Mouse (Mus musculus): ENCODE data around the gene Cetn2.

Gene Cetn2

GRCm38 (mm10) chrX:72917884-72918681 is at the start of gene Cetn2, which contains the start of gene Nsdhl:
Cetn2 (minus strand) TSS chrX:72918411.
Nsdhl (plus strand) TSS chrX:72918557.
- peak; percentile 94 to 96 for DNase-seq (ENCODE audit: low spot score in 2 of 2)

DNA sequence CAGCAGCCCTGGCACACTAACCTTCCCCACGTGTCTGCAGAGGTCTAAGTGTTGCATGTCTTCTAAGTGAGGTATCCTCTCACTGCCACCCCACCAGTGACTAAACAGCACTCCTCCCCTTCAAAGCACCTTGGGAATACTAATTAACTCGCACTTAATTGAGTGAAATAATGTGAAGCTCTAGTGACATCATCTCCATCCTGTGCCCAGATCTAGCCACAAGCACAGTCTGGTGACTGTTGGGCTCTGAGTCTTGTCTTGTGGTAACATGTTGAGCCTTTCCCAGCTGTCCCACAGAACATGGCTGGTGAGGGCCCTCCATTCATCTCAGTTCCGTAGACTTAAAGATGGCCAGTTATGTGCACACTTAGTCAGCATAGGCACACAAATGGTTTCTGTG is 44.5 kb upstream of the Cetn2 start:
- DNase-seq (ENCODE audit: low spot score in 2 of 2) = no peak

GRCm38 (mm10) chrX:72961511-72961910 is 43.3 kb upstream of the Cetn2 start:
- DNase-seq (ENCODE audit: low spot score in 2 of 2) = no peak

DNA sequence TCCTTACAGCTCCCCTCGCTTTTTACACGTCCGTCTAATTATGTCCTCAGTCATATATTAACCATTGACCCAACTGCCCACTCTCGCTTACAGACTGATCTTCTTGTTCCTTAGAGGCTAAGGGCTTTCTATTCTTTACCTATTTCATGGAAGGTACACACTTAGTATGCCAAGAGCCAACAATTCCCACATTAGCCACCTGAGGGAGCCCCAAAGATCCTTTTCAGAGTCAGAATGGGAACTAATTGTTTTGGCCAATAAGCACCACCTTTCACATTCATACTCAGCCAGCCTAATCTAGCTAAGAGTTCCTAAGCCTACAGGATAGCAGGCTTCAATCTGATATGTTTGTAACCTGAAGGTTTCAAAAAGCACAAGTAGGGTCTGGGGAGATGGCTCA is 42.2 kb upstream of the Cetn2 start:
- peak in 1 of 2 experiments; percentile 28 for DNase-seq (ENCODE audit: low spot score in 2 of 2)

DNA sequence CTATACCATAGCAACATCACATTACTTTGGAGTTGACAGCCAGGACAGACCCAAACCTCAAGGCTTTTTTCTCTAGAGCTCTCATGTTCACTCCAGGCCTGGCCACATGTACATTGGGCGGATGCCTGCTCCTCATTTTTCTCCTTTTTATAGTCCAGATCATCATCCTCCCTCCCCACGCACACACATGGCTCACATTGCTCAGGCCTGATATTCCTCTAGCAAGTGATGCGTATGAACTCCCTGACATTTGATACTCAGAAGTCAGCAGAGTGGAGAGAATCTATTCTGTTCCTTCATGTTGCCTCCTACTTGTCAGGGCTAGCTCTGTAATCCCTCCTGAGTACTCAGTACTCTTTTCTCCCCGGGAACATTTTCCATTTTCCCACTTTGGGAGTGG is 38.3 kb upstream of the Cetn2 start:
- no peak for DNase-seq (ENCODE audit: low spot score in 2 of 2)

GRCm38 (mm10) chrX:72953464-72953863 is 35.3 kb upstream of the Cetn2 start:
- DNase-seq (ENCODE audit: low spot score in 2 of 2) = no peak

DNA sequence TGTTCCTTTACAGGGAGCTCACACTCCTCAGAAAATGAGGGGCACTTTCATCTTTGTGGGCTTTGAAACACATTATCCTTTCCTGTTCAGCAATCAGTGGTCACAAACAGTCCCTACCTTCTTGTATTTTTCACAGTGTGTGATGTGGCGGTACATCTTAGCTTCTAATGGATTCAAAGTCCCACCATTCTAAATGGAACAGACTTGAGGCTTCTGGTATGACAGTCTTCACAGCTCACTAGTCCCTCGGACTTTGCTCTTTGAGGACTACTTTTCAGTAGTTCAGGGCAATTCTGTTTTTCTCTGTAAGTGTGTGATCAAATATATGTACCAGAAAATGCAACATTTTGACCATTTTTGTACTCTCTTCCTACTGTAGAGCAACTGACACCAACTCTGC is 3.2 kb upstream of the Cetn2 start:
- no peak for DNase-seq (ENCODE audit: low spot score in 2 of 2)

DNA sequence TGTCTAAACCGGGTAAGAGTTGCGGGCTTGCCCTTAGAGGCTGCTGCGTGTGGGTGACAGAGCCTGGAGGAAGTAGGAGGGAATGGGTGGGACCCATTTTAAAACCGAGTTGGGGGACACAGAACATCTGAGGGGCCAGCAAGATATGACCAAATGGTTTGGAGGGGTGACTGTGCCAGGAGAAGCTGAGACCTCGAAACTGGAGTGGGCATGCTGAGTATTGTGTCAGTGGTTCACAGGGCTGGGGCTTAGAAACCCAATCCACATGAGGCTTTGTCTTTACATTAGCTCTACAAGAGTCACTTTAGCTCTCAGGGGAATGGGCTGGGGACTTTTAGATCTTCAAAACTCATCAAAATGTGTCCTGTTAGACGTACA is 460 bp upstream of the Cetn2 start:
- no peak for DNase-seq (ENCODE audit: low spot score in 2 of 2)

GRCm38 (mm10) chrX:72911611-72912010 is 6.6 kb downstream of the Cetn2 start:
- no peak for DNase-seq (ENCODE audit: low spot score in 2 of 2)

- peak; percentile 36 to 47 for DNase-seq (ENCODE audit: low spot score in 2 of 2)
Measured at GRCm38 (mm10) chrX:72908404-72908741, 9.8 kb downstream of the Cetn2 start.

DNA sequence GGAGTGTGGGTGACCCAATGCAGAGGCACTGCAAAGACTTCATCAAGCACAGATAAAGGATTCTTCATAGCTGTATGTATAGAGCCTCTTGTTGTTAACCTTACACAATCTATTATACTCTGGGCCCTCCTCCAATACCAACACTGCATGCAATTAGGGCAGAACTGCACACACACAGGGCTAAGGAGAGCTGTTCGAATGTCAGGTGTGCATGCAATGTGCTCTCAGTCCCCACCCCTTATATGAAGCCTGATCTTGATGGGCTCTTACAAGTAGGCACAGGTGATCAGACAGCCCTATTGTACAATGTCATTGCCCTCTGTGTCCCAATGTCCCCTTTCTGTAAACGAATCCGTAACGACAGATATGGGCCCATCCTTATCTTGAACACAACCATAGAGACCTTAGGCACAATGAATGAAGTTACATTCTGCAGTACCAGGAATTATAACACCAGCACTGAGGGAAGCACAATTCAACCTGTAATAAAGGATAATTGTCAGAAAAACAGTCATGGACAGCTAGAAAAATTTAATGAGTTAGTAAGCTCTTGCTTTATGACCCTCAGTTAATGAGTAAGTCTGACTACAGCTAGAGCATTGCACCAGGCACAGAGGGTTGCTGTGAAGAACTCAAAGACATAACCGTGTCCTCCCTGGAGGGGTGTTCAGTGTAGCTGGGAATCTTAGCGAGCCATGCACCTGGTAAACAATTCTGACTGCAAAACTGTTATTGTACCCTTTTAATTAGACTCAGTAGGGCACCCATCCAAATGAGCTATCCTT is 10.4 kb downstream of the Cetn2 start:
- no peak for DNase-seq (ENCODE audit: low spot score in 2 of 2)

DNA sequence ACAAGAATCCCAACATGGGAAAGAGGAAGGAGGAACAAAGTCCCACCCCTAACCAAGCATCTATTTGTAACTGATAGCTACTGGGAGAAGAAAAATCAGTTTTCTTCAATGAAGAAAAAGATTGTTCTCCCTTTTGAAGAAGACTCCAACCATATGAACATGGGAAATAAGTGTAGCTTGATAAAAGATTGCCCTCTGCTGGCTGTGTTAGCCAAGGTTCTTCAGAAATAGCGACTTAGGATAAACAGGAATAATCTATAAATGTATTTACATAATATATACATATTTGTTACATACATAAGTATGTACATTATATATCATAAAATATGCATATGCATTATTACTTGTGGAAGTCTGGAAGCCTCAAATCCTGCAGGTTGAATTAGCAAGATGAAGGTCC is 15.7 kb downstream of the Cetn2 start:
- DNase-seq (ENCODE audit: low spot score in 2 of 2) = no peak

GRCm38 (mm10) chrX:72896055-72896437 is 22.2 kb downstream of the Cetn2 start:
- DNase-seq (ENCODE audit: low spot score in 2 of 2) = peak in 1 of 2 experiments; percentile 30

DNA sequence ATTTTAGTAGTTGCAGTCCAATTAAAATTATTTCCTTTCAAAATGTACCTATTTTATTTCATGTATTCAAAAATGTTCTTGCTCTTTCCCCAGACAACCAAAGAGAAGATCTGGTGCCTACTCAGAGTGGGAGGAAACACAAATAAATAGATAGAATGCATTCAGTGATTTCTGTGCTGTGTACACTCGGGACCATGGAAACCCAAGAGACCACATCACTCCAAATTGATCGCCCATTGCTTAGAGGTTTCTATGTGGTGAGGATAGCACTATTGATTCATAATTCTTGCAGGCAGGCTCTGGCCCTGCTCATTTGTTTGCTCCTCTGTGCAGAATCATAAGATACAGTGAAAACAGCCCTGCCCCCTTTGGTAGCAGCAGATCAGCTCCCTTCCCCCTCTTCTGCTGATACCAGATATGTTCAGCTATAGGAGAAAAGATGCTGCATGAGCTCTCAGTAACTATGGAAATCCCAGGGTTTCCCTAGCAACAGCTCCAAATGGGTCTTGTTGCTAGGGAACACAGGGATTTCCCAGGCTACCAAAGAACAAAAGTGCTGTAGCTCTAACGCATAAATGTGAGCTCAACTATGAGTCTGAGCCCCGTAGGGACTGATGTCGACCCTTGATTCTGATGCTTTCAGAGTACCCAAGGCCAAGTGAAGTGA is 22.7 kb downstream of the Cetn2 start:
- peak; percentile 55 to 86 for DNase-seq (ENCODE audit: low spot score in 2 of 2)
